Mouse (Mus musculus) skeletal muscle tissue, adult 2 months (tissue): ENCODE data around the gene Alg1.

Experiments
- DNase-seq: peaks from one replicate; pipeline ENCODE4 v3.0.0-alpha.2; 2012; ENCODE audit warnings: low read depth, low spot score

Alg1 gene

DNA sequence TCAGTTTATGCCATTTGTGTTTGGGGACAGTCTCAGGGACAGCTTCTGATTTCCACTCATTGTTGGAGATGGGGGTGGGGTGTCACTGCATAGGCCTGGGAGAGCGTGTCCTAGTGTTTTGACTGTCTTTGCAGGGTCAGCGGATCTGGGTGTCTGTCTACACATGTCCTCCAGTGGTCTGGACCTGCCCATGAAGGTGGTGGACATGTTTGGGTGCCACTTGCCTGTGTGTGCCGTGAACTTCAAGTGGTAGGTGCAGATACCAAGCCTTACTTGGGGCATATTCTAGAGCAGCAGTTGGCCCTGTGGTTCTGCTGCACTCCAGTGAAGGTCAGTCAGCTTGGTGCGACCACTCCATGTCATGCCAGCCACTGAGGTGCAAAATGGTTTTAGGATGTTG is 8.9 kb downstream of the Alg1 start:
- DNase-seq, result no peak

DNA sequence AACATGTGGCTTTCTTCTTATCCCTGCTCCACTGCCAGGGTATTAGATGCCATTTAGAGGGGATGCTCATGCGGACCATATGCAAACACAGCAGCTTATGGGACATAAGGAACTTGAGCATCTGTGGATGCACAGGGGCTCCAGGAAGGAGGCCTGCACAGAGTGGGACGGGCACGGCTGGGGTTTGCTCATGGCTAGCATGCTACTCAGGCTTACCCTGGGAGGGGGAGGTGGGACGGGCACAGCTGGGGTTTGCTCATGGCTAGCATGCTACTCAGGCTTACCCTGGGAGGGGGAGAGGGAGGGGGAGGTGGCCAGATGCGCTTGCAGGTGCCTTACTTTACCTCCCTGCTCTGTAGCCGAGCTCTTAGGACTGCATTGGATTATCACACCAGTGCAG is 9.5 kb downstream of the Alg1 start:
- no peak for DNase-seq

DNA sequence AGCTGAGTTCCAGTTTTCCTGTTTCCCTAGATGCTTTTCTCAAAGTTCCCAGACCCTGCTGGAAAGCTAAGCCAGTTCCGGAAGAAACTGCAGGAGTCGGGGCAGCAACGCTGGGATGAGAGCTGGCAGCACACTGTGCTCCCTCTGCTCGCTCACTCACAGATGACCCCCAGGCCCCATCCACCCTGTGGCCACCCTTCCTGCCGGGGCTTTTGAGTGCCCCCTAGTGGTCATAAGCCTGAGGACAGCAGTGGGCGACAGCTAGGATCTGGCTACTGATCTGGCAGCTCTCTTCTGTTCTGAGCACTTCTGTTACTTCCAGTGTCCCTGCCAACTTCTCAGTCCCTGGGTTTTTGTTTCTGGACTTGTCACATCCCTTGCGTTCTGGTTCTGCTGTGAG is 11.0 kb downstream of the Alg1 start:
- DNase-seq, result peak; percentile 45

DNA sequence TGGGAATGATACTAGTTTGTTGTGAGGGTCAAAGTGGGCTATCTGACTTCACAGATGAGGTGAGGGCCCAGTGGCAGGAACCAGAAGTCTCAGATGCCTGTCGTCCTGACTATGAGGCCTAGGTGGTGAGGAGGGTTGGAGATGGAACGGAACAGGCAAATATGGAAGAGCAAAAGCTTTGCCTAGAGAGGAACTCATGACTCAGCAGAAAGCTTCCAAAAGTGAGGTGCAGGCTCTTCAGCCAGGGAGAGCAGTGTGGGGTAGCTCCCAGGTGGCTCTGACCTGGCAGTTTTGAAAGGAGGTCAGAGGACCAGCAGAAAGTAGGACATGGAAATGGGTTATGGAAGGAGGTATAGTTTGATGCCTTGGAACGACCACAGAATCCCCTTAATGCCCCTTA is 17.5 kb downstream of the Alg1 start:
- no peak for DNase-seq

DNA sequence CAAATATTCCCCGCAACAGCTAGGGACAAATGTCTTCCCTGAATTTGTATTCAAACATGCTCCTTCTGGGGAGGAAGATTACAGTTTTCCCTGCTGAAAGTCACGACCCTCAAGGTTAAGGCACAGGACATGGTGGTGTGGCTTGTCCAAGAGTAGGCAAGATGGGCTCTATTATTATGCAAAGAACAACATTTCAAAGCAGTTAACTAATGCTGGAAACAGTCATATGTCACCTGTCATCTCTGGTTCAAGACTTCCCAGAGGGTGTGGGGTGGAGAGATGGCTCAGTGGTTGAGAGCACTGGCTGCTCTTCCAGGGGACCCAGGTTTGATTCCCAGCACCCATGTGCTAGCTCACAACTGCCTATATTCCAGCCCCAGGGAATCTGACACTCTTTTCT is 18.8 kb downstream of the Alg1 start:
- DNase-seq, result no peak

DNA sequence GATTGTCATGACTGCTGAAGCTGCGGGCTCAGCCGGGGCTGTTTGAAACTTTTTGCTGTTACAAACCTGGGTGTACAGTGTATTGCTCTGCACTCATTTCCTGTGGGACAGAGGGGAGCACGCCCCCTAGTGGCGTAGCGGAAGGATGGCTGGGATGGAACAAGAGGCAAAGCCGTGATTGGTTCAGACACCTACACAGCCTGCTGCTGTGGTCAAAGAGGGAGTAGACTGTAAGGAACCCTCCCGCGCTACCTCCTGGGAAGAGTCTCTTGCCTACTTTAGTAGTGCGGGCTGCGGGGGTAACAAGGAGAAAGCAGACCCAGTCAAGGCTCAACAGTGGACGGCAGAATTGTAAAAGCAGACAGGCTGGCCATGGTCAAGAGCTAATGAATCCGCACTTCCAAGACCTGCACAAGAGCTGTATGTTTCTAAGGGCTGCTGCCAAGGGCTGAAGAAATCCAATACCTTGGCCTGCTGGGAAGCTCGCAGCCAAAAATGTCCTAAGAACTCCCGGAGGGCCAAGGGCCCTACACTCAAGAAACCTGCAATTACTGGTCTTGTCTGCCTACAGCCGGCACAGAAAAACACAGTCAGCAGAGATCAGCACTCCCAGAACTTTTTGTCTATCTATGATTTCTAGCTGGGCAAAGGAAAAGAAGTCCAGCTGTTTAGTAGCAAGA is 21.1 kb downstream of the Alg1 start:
- peak; percentile 86 for DNase-seq

DNA sequence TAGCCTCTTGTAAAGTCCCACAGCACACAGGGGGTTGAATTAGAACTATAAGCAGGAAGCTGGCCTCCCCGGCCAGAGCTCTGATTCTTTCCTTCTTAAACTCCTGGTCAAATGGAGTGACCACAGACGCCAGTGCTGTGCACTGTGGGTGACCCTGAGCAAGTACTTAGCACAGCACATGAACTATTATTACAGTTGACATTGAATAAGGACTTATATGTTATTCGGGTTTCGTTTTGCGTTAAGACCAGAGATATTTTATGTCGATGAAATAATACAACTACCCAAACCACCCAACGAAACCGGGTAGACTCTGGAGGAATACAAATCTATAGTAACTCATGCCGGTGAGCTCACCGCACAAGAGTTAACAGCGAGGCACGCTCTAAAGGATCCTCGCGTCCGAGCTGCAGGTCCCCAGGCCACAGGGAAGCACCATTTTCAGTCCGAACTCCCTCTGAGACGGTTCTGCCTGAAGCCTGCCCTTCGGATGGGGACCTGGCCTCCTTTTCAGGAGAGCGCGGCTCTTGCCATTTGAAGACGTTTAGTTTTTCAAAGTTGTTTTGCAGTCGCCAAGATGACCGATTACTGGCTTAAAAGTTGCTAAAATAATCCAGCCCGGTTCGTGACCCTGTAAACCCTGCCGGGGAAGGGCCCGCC is 21.8 kb downstream of the Alg1 start:
- DNase-seq, result peak; percentile 15

DNA sequence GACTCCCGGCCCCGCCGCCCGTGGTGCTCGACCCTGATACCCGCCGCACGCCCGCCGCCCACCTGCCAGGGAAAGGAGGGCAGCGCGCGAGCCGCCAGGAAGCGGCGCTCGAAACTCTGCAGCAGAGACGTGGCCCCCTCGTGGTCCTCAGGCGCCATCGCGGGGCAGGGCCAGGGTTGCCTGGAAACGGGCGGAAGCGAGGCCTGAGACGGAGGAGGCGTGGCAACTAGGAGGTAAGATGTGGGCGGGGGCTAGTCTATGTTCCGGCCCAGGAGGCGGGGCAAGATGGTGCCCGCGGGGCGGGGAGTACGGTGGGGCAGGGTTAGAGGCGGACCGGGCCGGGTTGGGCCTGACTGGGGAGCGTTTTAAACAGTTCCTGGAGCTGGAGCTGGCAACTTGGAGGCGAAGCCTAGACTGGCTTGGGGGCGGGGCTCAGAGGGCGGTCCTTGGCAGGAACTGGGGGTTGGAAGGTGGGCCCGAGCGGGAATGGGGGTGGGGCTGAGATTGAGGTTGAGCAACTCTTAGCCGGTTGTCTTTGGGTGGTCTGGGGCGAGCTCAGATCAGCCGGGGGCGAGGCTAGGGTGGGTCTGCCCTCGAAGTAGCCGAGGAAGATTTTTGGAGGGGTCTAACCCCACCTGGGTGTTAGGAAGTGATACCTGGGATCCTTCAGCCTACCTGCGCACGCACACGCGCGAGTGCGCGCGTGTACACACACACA is 22.5 kb downstream of the Alg1 start, which contains the start of gene Eef2kmt:
TSS of gene Eef2kmt (minus strand) at position 205 of the 718 bp plus-strand sequence.
- DNase-seq, result peak; percentile 96

DNA sequence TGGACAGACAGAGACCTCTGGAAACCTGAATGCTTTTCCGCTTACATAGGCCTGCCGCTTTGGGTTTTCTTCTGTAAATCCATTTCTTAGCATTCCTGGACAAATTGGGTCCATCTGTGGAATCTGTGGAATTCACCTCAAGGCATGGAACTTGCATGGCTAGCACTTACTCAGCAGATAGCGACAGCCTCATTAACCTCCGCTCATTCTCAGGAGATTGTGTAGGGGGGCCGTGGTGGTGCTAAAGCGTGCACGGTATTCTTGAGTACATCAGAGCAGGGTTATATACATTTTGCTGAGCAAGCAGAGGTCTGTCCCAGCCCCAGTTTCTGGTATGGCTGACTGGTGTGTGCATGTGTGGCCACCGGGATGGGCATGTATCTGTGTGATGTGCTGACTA is 29.7 kb downstream of the Alg1 start:
- no peak for DNase-seq

DNA sequence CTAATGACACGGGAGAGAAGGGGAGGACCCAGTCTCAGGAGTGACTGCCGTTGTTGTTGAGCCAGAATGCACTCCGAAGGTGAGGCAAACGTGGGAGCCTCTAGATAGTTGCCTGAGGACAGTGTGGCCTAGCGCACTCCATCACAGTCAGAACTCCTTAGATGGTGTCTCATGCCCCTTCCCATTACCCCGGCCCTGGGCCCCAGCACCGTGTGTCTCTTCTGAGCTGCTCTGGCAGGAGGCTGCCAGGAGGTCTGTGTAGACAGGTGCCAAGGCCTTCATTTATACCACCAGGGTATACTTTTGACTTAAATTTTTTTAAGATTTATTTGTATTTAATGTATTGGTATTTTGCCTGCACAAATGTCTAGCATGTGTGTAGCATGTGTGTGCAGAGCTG is 30.5 kb downstream of the Alg1 start:
- DNase-seq, result no peak

DNA sequence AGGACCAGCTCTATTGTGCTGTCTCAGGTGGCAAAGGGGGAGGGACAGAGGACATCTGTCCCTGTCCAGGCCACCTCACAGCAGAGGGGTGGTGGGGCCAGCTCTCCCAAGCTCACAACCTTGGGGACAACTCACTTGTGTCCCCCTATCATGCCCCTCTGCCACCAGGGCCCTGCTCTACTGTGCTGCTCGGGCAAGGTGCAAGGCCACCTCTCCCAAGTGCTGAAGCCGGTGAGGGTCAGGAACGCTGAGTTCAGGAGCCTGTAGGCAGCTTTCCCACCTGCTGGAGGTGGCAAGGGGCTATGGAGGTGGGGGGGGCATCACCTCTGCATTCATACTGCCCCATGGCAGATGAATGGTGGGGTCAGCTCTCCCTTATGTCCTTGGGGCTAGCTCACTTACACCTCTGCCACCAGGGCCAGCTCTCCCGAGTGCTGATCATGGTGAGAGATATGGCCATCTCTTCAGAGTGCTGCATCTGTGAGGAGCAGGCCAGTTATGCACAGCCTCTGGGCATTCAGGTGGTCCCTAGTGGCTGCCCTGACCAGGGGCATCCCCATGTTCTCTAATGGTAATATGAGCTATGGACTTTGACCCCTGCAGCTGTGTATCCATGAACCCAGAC is 38.1 kb downstream of the Alg1 start:
- no peak for DNase-seq

DNA sequence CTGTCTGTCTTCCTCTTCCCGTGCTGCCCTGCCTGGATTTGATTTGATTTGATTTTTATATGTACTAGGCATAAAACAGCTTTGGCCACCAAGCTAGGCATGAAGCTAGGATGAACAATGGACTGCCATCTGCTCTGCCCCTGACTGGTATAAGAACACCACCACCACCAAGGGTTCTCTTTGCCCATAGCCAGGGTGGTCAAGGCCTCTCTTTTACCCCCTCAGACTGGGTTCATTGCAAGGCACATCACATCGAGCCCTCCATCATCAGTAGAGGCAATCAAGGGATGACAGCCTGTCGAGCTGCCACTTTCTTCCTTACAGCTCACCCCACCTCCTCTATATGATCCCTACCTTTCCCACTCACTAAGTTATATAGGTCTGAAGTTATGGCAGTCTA is 39.0 kb downstream of the Alg1 start:
- no peak for DNase-seq

DNA sequence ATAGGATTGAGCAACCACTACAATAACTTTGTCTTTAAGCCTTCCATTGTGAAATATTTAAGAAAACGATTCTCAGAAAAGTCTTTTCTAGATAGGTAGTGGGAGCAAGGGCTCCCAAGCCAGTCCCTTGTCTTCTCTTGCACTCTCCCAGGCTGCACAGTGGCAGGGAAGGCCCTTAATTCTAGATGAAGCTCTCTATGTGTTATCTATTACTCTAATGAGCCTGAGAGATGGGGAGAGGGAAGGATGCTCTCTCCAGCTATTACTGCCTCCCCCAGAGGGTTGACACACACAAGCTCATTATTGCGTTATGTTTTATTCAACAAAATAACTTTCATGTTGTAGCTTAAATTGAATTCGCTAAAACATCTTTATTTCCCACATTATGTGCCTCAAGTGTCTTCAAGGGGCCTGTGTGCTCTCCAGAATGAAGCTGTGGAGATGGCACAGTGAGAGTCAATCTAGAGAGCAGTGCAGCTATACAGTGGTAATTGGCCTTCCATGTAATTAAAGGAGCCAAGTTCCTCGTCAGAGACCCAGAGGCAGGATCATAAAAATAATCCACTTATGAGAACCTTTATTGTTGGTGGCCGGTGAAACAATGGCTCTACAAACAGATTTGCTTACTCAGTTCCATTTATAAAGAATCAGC is 46.3 kb downstream of the Alg1 start:
- no peak for DNase-seq

DNA sequence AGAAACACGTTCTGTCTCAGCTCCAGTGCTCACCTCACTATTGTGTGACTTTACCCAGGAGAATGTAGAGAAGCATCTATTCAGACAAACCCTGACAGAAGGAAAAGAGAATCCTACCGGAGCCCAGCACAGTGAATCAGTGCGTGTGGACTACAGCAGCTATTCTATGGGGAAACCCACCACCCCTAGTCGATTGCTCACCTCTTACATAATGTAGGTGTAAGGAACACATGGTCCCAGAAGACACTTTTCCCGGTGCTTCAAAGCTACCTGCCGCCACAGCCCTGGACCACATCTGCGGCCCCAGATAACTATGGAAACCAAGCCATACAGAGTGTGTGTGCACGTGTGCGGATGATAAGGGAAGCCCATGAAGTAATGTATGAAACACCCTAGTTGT is 49.3 kb downstream of the Alg1 start:
- DNase-seq, result no peak

DNA sequence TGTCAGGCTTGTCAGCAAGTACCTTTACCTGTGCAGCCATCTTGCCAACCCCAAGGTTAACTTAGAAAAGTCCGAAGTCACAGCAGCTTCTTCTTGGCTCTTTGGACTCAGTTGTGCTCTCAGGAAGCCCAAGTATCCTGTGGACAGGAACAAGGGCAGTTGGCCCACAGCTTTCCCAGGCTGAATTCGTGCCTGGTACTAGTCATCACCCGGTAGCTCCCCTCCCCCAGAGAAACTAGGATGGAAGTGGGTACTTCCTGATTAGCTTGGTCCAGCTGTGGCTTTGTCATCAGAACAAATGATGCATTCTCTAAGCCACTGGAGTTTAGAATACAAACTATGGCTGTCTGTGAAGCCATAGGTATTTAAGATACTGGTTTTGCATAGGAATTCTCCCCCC is 52.0 kb downstream of the Alg1 start:
- no peak for DNase-seq
